Mouse (Mus musculus) midbrain, embryonic 11.5 days (tissue): ENCODE measurements around the gene Ankmy1. TPM values are rescaled to one million over a fixed set of nuclear protein-coding genes. Genes with fewer than 3 reads are reported as not detected.

Source experiments
- ATAC-seq: fragments of 200-750 bp; cut with Nextera tagmentation; 2 replicates; pipeline ENCODE4 v1.8.0; 2017; ENCODE audit warnings: moderate TSS enrichment, moderate library complexity; ENCODE audit not compliant: low FRiP score
- DNase-seq: peaks from one replicate; pipeline ENCODE4 v3.0.0; 2015; ENCODE audit warnings: low spot score; ENCODE audit errors: missing footprints
- H3K27ac ChIP-seq: fragments of 300-500 bp; sonication (generic); 2 replicates; pipeline ENCODE4 v1.5.1; 2014; ENCODE audit warnings: low read depth, low read length
- H3K27me3 ChIP-seq: fragments of 300-500 bp; sonication (generic); 2 replicates; pipeline ENCODE4 v1.6.1; 2014; ENCODE audit warnings: mild to moderate bottlenecking, low read length, moderate library complexity, mixed read lengths; ENCODE audit not compliant: control insufficient read depth, insufficient read depth
- H3K36me3 ChIP-seq: fragments of 300-500 bp; sonication (generic); 2 replicates; pipeline ENCODE4 v1.6.1; 2014; ENCODE audit warnings: mild to moderate bottlenecking, low read length, moderate library complexity, mixed read lengths; ENCODE audit not compliant: control insufficient read depth, insufficient read depth
- H3K4me1 ChIP-seq: fragments of 300-500 bp; sonication (generic); 2 replicates; pipeline ENCODE4 v1.6.1; 2014; ENCODE audit warnings: low read length; ENCODE audit not compliant: control insufficient read depth, insufficient read depth
- H3K4me2 ChIP-seq: fragments of 300-500 bp; sonication (generic); 2 replicates; pipeline ENCODE4 v1.6.1; 2014; ENCODE audit warnings: mild to moderate bottlenecking, moderate library complexity
- H3K4me3 ChIP-seq: fragments of 300-500 bp; sonication (generic); 2 replicates; pipeline ENCODE4 v1.5.1; 2014; ENCODE audit warnings: low read depth, low read length
- H3K9ac ChIP-seq: fragments of 300-500 bp; sonication (generic); 2 replicates; pipeline ENCODE4 v1.6.1; 2014; ENCODE audit warnings: low read length
- H3K9me3 ChIP-seq: fragments of 300-500 bp; sonication (generic); 2 replicates; pipeline ENCODE4 v1.6.1; 2016; ENCODE audit warnings: low read length; ENCODE audit not compliant: control insufficient read depth
- WGBS: fragments of 180-500 bp; shearing (Covaris S2); extraction: QIAGEN DNeasy Blood & Tissue Kit; methylation state at CpG from one replicate; pipeline ENCODE4 v1.1.7; 2014; 5-methylcytosine and 5-hydroxymethylcytosine counted together
- polyA plus RNA-seq: library from polyadenylated mRNA; unstranded; fragments of >200 nt; fragmentation: Nextera tagmentation; extraction: Ambion mirVana; gene quantifications from 2 replicates; pipeline ENCODE4 v1.2.1, GENCODE M21; 2014

Gene Ankmy1
- 0.61 and 0.68 TPM in 2 replicates for polyA plus RNA-seq

GRCm38 (mm10) chr1:92902786-92903185 lies at the start of gene Ankmy1:
TSS of gene Ankmy1 (minus strand) at chr1:92902906.
- Histone ChIP-seq H3K27me3 (peaks cover 3% of the 10 kb centered on the region; the same call in 1 of the 2 replicates), H3K4me1 (peaks cover 9% of the 10 kb centered on the region), H3K4me2 (peak within 1 kb of the TSS; percentile 33), H3K9me3 (no peaks in the 10 kb centered on the region), H3K36me3 (no peaks in the 10 kb centered on the region), H3K27ac (no peak within 1 kb of the TSS), H3K4me3 (peak within 1 kb of the TSS; percentile 17; the same call in 1 of the 2 replicates), H3K9ac (no peak within 1 kb of the TSS)
- DNase-seq (peak; percentile 93), ATAC-seq (peak; percentile 54)
- 2% methylated on average over 15 of the region's 15 CpGs for WGBS

DNA sequence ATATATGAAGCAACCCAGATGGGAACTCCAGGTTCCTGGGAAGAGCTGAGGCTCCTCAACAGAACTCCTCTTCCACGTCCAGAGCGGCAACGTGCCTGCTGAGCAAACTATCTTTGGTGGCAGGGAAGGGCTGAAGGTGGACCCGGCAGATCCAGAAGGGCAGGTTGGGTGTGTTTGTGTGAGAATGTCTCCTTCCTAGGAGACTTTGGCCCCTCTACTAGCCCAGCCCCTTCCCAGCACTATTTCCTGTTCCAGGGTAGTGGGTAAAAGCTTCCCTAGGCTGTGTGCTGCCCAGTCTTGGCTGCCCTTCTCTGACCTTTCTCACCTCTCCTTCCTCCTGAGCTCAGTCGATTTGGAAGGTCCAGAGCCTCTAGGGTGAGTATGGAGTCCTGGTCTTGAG lies 47.9 kb upstream of the Ankmy1 start, which contains the start of gene Gpr35:
TSS of gene Gpr35 (plus strand) at position 259 of the 400 bp plus-strand sequence.
- no peak within 1 kb of the TSS for H3K27ac ChIP-seq
- H3K36me3 ChIP-seq = peaks cover 18% of the 10 kb centered on the region; the same call in 1 of the 2 replicates
- H3K27me3 ChIP-seq = no peaks in the 10 kb centered on the region
- DNase-seq = no peak
- H3K9ac ChIP-seq = no peak within 1 kb of the TSS
- no peak for ATAC-seq
- H3K4me2 ChIP-seq = no peak within 1 kb of the TSS
- no peaks in the 10 kb centered on the region for H3K9me3 ChIP-seq
- H3K4me1 ChIP-seq = no peaks in the 10 kb centered on the region
- H3K4me3 ChIP-seq = no peak within 1 kb of the TSS
- WGBS = 79% methylated on average over 5 of the region's 5 CpGs

- Histone ChIP-seq H3K27ac (no peak overlapping the region), H3K9ac (no peak overlapping the region), H3K9me3 (no peaks in the 10 kb centered on the region), H3K27me3 (no peaks in the 10 kb centered on the region), H3K4me3 (no peak overlapping the region), H3K4me2 (no peak overlapping the region), H3K4me1 (no peaks in the 10 kb centered on the region), H3K36me3 (peaks cover 19% of the 10 kb centered on the region; the same call in 1 of the 2 replicates)
- ATAC-seq = no peak
- 64% methylated on average over 6 of the region's 6 CpGs for WGBS
- DNase-seq = peak; percentile 89
Observed at GRCm38 (mm10) chr1:92949426-92949825, 46.7 kb upstream of the Ankmy1 start.

DNA sequence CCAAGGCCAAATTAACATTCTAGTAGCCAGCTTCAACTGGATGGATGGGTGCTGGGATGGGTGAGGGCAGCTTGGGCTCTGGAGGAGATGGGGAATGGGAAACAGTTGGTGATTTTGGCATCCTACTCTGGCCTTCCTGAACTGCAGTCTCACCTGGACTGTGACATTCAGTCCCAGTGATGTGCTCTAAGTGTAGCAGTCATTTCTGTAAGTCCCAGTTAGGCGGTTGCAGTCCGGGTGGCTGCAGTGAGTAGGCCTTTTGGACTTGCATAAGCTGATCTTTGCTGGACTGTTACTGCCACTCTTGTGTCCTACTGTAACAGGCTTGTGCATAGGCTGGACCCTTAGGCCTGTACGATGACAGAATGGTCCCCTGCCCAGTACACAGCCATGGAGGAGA lies 45.3 kb upstream of the Ankmy1 start:
- WGBS = 96% methylated on average over 3 of the region's 3 CpGs
- Histone ChIP-seq H3K4me2 (no peak overlapping the region), H3K4me3 (no peak overlapping the region), H3K4me1 (no peaks in the 10 kb centered on the region), H3K9ac (no peak overlapping the region), H3K9me3 (no peaks in the 10 kb centered on the region), H3K36me3 (peaks cover 25% of the 10 kb centered on the region; the same call in 1 of the 2 replicates), H3K27me3 (no peaks in the 10 kb centered on the region), H3K27ac (no peak overlapping the region)
- DNase-seq (no peak), ATAC-seq (no peak)

- Histone ChIP-seq H3K9me3 (no peaks in the 10 kb centered on the region), H3K36me3 (peaks cover 40% of the 10 kb centered on the region), H3K4me1 (no peaks in the 10 kb centered on the region), H3K4me3 (no peak overlapping the region), H3K4me2 (no peak overlapping the region), H3K27ac (no peak overlapping the region), H3K9ac (no peak overlapping the region), H3K27me3 (no peaks in the 10 kb centered on the region)
- DNase-seq (no peak), ATAC-seq (no peak)
- 92% methylated on average over 19 of the region's 19 CpGs for WGBS
Observed at GRCm38 (mm10) chr1:92943219-92943989, 40.7 kb upstream of the Ankmy1 start.

DNA sequence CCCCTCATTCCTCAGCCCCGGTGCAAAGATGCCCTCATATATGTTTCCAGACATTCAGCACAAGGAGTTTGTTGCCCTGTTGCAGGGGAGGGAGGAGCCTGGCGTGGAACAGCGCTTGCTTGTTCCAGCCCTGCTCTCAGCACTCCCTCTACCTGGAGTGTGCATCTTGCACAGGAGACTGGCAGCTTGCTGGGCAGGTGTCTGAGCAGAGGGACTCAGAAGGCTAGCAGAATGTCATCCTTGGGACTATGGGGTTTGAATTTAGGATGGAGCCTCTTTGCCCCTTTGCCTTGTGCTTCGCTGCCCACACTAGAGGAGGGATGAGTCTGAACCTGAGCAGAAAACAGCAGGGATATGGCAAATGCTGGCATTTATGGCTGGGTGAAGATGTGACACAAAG lies 37.0 kb upstream of the Ankmy1 start:
- no peak for DNase-seq
- H3K4me3 ChIP-seq = no peak overlapping the region
- peaks cover 14% of the 10 kb centered on the region for H3K4me1 ChIP-seq
- H3K27ac ChIP-seq = no peak overlapping the region
- H3K4me2 ChIP-seq = no peak overlapping the region
- 91% methylated on average over 4 of the region's 4 CpGs for WGBS
- no peaks in the 10 kb centered on the region for H3K9me3 ChIP-seq
- no peak for ATAC-seq
- H3K36me3 ChIP-seq = peaks cover 21% of the 10 kb centered on the region
- H3K27me3 ChIP-seq = no peaks in the 10 kb centered on the region
- no peak overlapping the region for H3K9ac ChIP-seq

- Histone ChIP-seq H3K9ac (no peak overlapping the region), H3K4me2 (no peak overlapping the region), H3K9me3 (no peaks in the 10 kb centered on the region), H3K27ac (no peak overlapping the region), H3K4me1 (peaks cover 20% of the 10 kb centered on the region), H3K4me3 (no peak overlapping the region), H3K36me3 (peaks cover 15% of the 10 kb centered on the region), H3K27me3 (no peaks in the 10 kb centered on the region)
- no peak for DNase-seq
- no peak for ATAC-seq
- WGBS = 88% methylated on average over 3 of the region's 3 CpGs
Observed at GRCm38 (mm10) chr1:92937797-92938196, 35.1 kb upstream of the Ankmy1 start.

DNA sequence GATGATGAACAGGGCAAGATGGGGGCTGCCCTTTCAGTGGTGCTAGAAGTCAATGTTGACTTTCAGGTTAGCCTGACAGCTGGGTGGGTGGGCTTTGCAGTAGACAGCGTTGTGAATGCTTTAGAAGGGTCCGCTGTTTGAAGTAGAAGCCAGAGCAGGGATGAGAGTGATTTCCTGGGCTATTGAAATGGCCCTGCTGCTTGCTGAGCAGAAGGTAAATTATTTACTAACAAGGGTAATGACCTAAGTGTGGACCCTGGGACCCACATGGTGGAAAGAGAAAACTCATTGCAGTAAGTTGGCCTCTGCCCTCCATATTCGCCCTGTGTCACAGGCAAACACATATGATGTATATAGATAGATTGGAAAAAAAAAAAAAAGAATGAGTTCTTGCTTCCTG lies 33.8 kb upstream of the Ankmy1 start:
- DNase-seq (no peak), ATAC-seq (no peak)
- peaks cover 20% of the 10 kb centered on the region for H3K4me1 ChIP-seq
- 90% methylated on average over 3 of the region's 3 CpGs for WGBS
- no peaks in the 10 kb centered on the region for H3K27me3 ChIP-seq
- no peak overlapping the region for H3K4me3 ChIP-seq
- H3K27ac ChIP-seq = no peak overlapping the region
- H3K9me3 ChIP-seq = no peaks in the 10 kb centered on the region
- no peak overlapping the region for H3K9ac ChIP-seq
- peak overlapping the region; percentile 84 for H3K4me2 ChIP-seq
- peaks cover 9% of the 10 kb centered on the region for H3K36me3 ChIP-seq

DNA sequence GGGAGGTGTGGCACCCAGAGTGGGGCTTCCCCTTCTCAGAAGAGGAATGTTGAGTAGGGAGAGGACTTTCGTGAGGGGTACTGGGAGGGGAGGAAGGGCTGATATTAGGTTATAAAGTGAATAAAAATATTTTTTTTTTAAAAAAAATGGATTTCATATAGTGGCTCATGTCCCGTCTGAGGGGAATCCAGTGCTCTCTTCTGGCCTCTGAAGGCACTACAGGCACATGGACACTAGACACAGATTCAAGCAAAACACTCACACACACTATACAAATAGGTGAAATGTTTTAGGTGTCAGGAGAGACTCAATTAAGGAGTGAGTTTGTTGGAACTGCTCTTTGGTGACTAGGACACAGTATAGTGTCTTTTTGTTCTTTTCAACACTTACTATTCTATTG lies 33.3 kb upstream of the Ankmy1 start:
- H3K9ac ChIP-seq = peak overlapping the region; percentile 87
- no peaks in the 10 kb centered on the region for H3K27me3 ChIP-seq
- ATAC-seq (no peak), DNase-seq (no peak)
- no peak overlapping the region for H3K27ac ChIP-seq
- H3K9me3 ChIP-seq = no peaks in the 10 kb centered on the region
- H3K4me1 ChIP-seq = peaks cover 20% of the 10 kb centered on the region
- 80% methylated on average over 2 of the region's 2 CpGs for WGBS
- H3K36me3 ChIP-seq = peaks cover 7% of the 10 kb centered on the region
- peak overlapping the region; percentile 80 for H3K4me3 ChIP-seq
- H3K4me2 ChIP-seq = peak overlapping the region; percentile 84
